Mouse (Mus musculus): Measurements from ENCODE around the gene Trib2.

The Trib2 gene

GRCm38 (mm10) chr12:15816740-15817178 is at the start of gene Trib2:
TSS of gene Trib2 (minus strand) at chr12:15816922.
- peak; percentile 93 for DNase-seq (ENCODE audit: low spot score)

DNA sequence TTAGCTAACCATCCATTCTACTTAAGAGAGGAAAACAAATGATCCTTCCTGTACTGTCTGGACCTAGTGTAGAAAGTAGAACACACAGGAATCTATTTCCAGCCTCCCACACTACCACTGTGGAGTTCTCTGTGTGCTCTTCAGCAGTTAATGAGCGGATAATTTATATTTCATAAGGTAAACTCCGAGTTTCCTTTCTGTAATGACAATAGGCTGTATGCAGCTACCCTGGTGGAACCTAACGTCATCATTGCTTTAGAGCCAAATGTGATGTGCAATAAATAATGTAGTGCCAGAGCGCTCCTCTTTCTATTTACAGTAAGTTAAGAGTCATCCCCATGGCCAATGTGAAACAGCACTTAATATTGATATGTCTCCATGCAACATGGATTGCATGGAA is 41.3 kb upstream of the Trib2 start:
- no peak for DNase-seq (ENCODE audit: low spot score)

- DNase-seq (ENCODE audit: low spot score): no peak
Measured at GRCm38 (mm10) chr12:15855891-15856290, 39.2 kb upstream of the Trib2 start.

DNA sequence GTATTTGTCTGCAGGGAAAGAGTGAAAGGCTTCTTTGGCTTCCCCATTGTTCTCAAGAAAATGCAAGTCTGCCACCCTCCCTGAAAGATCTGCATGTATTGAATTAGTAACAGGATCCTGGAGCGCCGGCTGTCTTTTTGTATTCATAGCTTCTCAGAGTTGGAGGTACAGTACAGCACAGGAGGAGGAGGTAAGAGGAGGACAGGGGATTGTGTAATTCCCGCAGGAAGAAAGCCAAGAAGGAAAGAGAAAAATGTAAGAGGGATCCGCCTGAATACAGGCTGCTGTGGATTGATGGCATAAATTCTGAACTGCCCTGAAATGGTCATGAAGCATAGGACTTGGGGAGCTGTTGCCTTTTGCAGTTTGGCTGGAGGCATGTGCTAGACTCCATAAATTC is 36.1 kb upstream of the Trib2 start:
- peak; percentile 59 for DNase-seq (ENCODE audit: low spot score)

DNA sequence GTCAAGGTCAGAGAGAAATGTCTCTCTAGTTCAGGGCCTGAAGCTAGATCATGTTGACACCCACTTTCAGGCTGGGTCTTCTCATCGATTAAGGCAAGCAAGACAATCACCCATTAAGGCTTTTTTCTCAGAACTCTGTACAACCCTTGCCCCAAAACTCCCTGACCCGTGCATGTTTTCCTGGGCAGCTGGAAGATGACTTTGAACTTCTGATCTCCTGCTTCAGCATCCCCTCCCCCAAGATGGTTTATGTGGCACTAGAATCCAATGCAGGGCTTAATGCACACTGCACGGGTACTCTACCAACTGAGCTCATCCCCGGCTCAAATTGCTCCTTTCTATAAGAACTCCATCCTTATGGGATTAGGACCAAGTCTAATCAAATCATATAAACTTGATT is 35.3 kb upstream of the Trib2 start:
- no peak for DNase-seq (ENCODE audit: low spot score)

DNA sequence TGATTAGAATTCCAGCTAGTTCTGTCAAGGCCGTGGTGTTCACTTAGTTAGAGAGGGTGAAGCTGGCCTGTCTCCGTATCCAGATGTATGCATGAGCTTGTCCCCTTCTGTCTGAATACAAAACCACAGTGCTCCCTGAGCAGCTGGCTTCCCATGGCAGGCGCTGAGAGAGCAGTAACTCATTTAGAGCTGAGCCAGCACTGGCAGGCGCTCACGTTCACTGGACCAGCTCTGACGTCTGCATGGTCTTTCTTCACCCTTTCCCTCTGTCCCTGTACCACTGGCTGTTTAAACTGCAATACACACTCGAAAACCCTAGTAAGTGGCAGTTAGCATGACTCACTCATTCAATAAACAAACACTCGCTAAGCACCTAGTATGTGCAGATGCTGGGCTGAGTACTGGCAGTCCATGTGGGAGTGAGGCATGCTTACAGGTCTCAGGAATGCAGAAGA is 33.7 kb upstream of the Trib2 start:
- DNase-seq (ENCODE audit: low spot score): peak; percentile 83

GRCm38 (mm10) chr12:15849861-15850294 is 33.2 kb upstream of the Trib2 start:
- DNase-seq (ENCODE audit: low spot score): peak; percentile 83

DNA sequence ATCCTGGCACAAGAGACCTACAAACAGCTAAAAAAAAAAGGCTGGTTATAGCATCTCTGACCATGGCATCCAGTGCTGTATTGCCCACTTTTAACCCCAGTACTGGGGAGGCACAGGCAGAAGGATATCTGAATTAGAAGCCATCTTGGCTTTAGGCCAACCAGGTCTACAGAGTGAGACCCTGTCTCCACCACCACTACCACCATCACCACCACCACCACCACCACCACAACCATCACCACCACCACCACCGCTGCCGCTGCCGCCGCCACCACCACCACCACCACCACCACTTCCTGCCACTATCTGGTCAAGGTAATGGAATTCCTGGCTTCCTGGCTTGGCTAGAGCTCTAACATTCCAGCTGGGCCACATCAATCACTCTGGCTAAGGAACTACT is 31.7 kb upstream of the Trib2 start:
- DNase-seq (ENCODE audit: low spot score): no peak

DNA sequence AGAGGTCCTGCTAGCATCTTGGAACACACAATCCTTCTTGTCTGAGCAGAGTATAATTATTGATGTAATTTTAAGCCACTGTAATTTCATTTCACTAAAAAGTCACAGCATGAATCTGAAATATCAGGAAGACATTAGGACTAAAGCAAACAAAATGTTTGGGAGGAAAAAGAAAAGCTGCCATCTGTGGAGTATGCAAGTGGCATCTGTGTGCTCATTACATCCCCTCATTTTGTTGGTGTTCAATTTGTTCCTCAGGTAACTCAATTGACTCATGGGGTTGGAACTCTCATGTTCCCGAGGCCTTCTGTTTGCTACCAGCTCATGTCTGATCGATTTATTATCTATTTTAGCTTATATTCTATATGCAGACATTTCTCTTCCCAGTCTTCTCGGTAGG is 28.0 kb upstream of the Trib2 start:
- DNase-seq (ENCODE audit: low spot score): no peak

DNA sequence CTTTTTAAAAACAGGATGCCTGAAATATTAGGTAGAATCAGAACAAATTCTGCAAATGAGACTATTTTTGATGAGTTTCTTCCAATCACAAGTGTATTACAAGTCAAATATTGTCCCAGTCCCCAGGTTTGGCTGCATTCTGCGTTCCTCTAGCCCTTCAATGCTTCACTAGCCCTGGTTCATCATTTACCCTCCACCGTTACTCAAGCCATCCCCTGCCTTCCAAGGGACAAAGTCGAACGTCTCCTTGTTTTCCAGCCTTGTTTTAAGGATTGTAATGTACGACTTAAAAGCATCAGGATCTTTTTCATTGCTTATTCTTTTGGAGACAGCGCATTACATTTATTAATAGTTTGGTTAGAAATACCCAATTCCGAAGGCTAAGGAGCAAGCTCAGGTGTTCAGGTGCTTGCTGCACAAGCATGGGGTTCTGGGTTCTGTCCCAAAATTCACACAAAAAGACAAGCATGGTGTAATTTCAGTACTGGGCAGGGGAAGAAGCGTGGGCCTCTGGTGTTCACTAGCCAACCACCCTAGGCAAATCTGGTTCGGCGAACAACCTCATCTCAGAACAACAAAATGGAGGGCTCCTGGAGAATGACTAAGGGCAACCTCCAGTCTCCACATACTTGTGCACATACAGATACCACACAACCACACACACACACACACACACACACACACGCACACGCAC is 24.3 kb upstream of the Trib2 start:
- no peak for DNase-seq (ENCODE audit: low spot score)

DNA sequence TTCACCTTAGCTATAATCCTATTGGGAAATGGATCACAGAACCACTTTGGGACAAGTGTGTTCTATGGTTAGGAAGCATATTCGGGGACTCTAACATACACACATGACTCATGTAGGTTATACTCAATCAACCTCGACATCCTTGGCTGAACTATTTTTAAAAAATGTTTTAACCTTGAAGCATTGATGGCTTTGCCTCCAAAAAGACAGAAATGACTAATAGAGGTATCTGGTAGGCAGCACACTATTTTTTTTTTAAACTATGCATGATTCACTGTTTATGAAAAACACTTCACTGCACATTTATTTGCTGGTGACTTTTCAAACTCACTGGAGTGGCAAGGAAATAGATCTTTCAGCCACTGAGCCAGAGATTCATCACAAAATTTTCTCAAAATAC is 21.5 kb upstream of the Trib2 start:
- DNase-seq (ENCODE audit: low spot score): no peak

- no peak for DNase-seq (ENCODE audit: low spot score)
Measured at GRCm38 (mm10) chr12:15837566-15837965, 20.8 kb upstream of the Trib2 start.

DNA sequence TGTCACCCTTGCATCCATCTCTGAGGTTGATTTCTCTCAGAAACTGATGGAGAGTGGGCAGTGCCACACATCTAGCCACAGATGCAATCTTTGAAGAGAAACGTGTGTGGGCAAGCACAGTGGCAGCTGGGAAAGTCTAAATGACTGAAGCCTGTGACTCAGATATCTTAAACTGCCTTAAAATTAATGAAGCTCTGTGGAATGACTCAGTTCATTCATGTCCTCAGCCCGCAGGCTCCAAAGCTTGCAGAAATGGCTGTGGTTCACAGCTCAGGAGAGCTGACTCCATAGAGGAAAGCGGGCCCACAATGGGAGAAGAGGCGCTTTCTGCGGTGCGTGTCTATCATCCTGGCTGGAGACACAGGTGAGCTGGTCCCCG is 15.9 kb upstream of the Trib2 start:
- DNase-seq (ENCODE audit: low spot score): no peak

DNA sequence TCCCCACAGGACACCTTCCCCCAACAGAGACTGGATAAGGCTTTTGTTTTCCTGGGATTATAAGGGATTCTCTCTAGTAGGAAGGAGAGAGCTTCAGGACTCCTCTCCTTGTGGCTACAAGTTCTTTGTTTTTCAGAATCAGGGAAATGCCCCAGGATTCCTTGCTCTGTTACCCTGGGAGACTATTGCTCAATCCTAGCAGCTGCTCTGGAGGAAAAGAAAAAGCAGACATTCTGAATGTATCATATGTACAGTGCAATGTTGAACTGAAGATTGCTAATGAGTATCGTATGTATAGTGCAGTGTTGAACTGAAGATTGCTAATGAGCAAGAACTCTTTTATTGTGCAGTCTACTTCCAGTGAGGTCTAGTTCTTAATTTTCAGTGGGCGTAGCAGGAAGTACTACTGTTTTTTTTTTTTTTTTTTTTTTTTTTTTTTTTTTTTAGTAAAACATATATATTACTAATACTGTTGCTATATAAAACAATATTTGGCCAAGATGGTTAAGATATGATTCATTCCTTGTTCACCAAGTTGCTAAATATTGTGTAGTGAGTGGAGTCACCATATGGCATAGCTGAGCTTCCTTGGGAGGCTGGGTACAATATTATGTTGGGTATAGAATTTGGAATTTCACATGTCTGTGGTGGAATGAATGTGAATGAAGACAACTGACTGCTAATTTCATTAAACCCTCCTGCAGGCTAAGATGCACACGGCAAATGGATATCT is 15.4 kb upstream of the Trib2 start:
- no peak for DNase-seq (ENCODE audit: low spot score)

GRCm38 (mm10) chr12:15830750-15831149 is 14.0 kb upstream of the Trib2 start:
- DNase-seq (ENCODE audit: low spot score): no peak

GRCm38 (mm10) chr12:15828815-15829398 is 12.2 kb upstream of the Trib2 start:
- DNase-seq (ENCODE audit: low spot score): no peak

DNA sequence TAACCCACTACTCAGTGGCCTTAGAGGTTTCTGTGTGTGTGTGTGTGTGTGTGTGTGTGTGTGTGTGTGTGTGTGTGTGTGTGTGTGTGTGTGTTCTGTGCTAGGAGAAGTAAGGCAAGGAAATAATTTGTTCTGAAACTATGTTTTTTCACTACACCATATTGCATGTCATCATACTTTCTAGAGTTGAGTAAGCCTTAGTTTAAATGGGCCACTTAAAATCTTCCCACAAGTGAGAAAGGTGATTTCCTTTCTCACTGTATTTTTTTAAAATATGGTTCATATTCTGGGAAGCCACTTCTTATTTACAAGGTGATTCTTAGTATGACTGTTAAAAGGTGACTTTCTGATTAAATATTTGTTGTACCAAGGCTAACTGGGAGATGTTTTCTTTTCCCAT is 4.3 kb upstream of the Trib2 start:
- no peak for DNase-seq (ENCODE audit: low spot score)

GRCm38 (mm10) chr12:15817365-15817764 is 643 bp upstream of the Trib2 start:
- DNase-seq (ENCODE audit: low spot score): peak; percentile 12

DNA sequence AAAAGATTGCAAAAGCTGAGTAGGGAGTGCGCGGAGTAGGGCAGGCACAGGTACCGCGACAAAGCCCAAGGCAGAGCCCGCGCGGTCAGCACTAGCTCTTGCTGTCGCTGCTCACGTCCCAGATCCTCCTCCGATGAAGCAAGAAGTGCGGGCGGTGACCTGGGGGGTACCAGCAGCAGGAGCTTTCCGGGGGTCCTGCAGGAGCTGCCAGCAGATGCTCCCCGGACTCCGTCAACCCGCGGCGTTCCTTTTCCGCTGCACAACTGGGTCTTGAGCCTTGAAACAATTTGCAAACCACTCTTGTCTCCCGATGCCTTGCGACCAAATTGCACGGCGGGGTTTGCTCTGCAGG is 492 bp downstream of the Trib2 start:
- no peak for DNase-seq (ENCODE audit: low spot score)

DNA sequence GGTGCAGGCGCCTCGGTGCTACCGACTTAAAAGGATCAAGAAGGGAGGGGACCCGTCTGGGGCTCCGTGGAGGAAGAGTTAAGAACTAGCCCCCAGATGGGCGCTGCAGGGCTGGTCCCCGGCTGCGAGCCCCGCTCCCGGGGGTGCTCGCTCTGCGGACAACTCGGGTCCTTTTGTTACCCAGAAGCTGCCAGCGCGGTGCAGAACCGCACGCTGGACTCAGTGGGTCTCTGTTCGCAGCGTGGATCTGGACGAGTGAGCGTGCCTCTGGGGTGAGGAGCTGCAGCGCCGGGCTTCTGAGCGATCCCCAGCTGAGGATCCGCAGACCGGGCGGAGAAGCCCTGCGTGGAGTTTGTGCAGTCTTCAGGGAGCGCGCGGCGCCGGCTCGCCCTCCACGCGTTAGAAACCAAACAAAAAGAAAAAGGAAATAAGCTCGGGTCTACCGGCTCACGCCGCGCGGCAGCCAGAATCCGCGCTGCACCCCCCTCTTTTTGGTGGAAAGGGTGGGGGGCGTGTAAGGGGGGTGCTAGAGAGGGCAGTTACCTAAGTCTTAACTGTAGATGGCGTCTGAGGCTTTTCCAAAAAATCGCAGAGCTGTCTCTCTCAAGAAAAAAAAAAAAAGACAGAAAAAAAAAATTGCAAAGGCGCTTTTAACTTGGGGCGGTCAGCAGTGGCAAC is 1.0 kb downstream of the Trib2 start:
- peak; percentile 66 for DNase-seq (ENCODE audit: low spot score)

DNA sequence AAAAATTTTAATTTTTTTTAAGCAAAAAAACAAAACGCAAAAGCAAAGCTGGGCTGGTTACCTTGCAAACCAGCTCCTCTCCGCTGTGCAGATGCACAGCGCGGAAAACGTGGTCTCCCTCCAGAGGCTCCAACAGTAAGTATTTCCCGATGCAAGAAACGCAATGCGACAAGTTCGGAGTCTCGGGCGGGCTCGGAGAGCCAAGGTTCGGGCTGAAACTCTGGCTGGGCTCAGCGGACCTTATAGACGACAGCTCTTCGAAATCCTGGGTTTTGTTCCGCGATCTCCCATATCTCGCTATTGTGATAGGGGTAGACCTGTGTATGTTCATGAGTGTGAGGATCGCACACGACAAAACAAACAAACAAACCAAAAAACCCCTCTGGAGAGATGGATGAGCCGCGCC is 1.5 kb downstream of the Trib2 start:
- peak; percentile 35 for DNase-seq (ENCODE audit: low spot score)

DNA sequence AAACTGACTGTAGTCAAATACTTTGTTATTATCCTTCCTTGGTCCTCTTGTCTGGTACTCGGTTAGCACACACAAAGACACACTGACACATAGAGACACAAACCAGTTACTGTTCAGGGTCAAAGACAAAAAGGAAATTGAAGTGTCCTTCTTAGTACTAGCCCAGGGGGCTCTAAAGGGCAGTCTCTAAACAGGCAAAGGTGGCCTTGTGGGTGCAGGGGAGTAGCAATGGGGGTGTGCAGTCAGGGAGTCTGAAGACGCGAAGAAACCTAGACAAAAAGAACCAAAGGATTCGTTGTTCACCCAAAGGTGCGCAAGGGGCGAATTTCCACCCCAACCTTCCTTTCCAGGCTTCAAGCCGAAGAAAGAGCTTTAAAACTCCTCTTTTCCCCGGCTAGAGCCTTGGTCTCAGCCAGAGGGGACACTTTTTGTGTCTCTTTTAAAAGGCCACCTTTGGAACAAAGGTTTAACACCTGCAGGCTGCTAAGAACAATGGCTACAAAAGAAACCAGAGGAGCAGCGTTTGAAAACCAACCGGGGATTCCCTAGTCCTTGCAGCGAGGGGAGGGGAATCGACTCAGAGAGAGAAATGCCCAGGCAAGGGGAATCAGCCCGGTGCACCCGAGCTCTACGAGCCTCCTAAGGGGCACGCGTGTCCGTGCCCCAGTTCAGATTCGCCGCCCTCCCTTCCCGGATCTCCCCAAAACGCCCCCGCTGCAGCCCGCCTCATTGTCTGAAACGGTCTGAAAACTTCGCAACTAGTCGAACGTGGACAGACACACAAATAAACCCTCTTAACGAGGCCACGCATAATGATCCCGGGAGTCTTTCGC is 2.3 kb downstream of the Trib2 start:
- DNase-seq (ENCODE audit: low spot score): peak; percentile 34
